Mouse (Mus musculus): ENCODE results near the gene Sspn.

DNA sequence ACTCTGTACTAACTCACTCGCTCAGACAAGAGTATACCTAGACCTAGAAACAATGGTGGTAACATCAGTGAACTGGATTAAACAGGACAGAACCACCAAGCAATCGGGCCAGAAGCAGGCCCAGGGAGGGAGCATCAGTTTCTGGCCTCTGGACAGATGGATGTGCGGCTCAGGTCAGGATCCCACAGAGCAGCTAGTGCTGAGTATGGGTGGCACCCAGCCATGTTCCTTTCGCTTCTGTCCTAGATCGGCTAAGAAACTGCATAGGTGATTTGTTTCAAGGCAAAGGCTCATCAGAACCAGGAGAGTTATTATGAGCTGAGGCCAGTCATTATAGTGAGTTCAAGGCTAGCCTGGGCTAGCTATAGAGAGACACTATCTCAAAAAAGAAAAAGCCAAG lies 27.3 kb upstream of the Sspn start:
- no peak for TF ChIP-seq MAX (IDR thresholded peaks at IDR 0.05; ENCODE audit: low read depth)
- TF ChIP-seq POLR2A (IDR thresholded peaks at IDR 0.05; ENCODE audit: insufficient read length, low read depth) = no peak
- no peak for TF ChIP-seq POLR2AphosphoS2 (IDR thresholded peaks at IDR 0.05; ENCODE audit: insufficient read length, low read depth)
- TF ChIP-seq TCF12 (IDR thresholded peaks at IDR 0.05; ENCODE audit: insufficient read depth, poor library complexity, severe bottlenecking) = no peak
- TF ChIP-seq E2F4 (IDR thresholded peaks at IDR 0.05; ENCODE audit: insufficient read depth) = no peak
- no peak for TF ChIP-seq CEBPB (IDR thresholded peaks at IDR 0.05; ENCODE audit: insufficient read depth, poor library complexity, severe bottlenecking)

Data from myocyte (in vitro differentiated cells).